Mouse (Mus musculus): ENCODE measurements at regions not wholly inside any gene's neighbourhood (a gene's known extent, or its start where the extent isn't known, plus 50 kb on each side); places are given as distances from the start of the nearest gene placed in this dataset.
A peak's percentile ranks its signal among the peaks of the same experiment; 100 is the strongest.

DNA sequence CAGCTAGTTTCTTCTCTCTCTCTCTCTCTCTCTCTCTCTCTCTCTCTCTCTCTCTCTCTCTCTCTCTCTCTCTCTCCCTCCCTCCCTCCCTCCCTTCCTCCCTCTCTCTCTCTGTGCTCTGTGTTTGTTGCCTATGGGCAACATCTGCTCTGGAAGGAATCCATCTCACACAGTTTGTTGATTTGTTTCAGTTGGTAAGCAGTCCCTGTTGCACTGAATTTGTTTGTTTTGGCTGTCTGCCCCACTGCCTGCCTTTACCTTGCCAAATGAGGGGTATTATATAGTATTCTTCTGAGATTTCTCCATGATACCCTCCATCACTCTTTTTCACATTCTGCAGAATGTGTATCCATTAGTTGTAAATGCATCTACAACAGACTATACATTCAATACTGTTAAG lies 401.8 kb downstream of the Rfpl4b start:
- ATAC-seq (ENCODE audit: low read depth) (no peak), DNase-seq (ENCODE audit: low spot score) (peak; percentile 78)
- Histone ChIP-seq H3K4me1 (ENCODE audit: control insufficient read depth, insufficient read depth, low read length) (no peaks in the 10 kb centered on the region), H3K4me2 (ENCODE audit: low read depth, low read length) (no peak overlapping the region), H3K27ac (replicated peaks; ENCODE audit: low read depth, low read length) (no peak overlapping the region; the same call in 1 of the 2 replicates), H3K9me3 (ENCODE audit: control insufficient read depth, low read length) (no peaks in the 10 kb centered on the region), H3K9ac (ENCODE audit: low read depth, low read length) (no peak overlapping the region), H3K4me3 (ENCODE audit: low read depth, low read length) (no peak overlapping the region), H3K36me3 (ENCODE audit: control insufficient read depth, insufficient read depth, low read length) (no peaks in the 10 kb centered on the region), H3K27me3 (replicated peaks; ENCODE audit: control insufficient read depth, insufficient read depth, low read length) (no peaks in the 10 kb centered on the region)

DNA sequence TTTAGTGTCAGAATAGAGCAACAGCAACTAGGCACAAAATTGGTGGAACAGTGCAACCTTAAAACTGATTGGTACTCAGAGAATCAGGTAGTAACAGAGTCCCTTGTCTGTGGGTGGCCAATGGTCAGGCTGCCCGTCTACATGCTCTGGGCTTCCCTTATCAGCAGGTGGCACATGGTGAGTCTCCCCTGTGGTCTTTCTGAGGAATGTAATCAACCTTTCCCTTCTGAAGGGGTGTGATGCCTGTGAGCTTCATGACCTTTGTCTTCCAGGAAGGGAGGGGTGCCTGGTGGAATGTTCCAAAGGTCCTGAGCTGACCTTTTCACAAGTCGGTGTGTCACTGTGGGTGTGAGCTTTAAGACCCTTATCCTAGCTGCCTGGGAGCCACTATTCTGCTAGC lies 438.4 kb downstream of the Rfpl4b start:
- H3K27ac ChIP-seq (replicated peaks; ENCODE audit: low read depth, low read length): no peak overlapping the region
- no peaks in the 10 kb centered on the region for H3K9me3 ChIP-seq (ENCODE audit: control insufficient read depth, low read length)
- no peaks in the 10 kb centered on the region for H3K27me3 ChIP-seq (replicated peaks; ENCODE audit: control insufficient read depth, insufficient read depth, low read length)
- WGBS: 48% methylated on average over 2 of the region's 2 CpGs
- H3K4me2 ChIP-seq (ENCODE audit: low read depth, low read length): no peak overlapping the region
- ATAC-seq (ENCODE audit: low read depth) (no peak), DNase-seq (ENCODE audit: low spot score) (no peak)
- H3K36me3 ChIP-seq (ENCODE audit: control insufficient read depth, insufficient read depth, low read length): no peaks in the 10 kb centered on the region
- no peak overlapping the region for H3K4me3 ChIP-seq (ENCODE audit: low read depth, low read length)
- H3K9ac ChIP-seq (ENCODE audit: low read depth, low read length): no peak overlapping the region
- H3K4me1 ChIP-seq (ENCODE audit: control insufficient read depth, insufficient read depth, low read length): no peaks in the 10 kb centered on the region

DNA sequence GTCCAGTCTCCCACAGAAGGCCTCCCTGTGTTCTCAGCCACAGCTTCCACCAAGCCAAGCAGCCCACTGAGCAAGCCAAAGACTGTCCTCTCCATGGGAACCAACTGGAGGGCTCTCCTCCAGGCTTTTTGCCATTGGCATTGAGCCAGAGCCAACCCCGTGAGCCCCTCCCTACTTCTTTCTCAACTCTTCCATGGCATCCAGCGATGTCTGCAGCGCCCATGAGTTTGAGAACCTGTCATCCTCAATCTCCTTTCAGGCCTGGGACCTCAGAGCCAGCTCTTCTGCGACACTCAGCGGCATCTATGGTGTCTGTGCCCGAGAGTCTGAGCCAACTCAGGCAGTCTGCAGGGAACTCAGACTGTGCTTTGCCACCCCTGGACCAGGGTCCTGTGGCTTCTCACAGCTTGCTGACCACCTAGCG lies 439.7 kb downstream of the Rfpl4b start:
- Histone ChIP-seq H3K9ac (ENCODE audit: low read depth, low read length) (no peak overlapping the region), H3K4me1 (ENCODE audit: control insufficient read depth, insufficient read depth, low read length) (no peaks in the 10 kb centered on the region), H3K9me3 (ENCODE audit: control insufficient read depth, low read length) (no peaks in the 10 kb centered on the region), H3K36me3 (ENCODE audit: control insufficient read depth, insufficient read depth, low read length) (no peaks in the 10 kb centered on the region), H3K27ac (replicated peaks; ENCODE audit: low read depth, low read length) (no peak overlapping the region), H3K4me3 (ENCODE audit: low read depth, low read length) (no peak overlapping the region), H3K4me2 (ENCODE audit: low read depth, low read length) (no peak overlapping the region), H3K27me3 (replicated peaks; ENCODE audit: control insufficient read depth, insufficient read depth, low read length) (no peaks in the 10 kb centered on the region)
- WGBS: 86% methylated on average over 7 of the region's 7 CpGs
- DNase-seq (ENCODE audit: low spot score) (no peak), ATAC-seq (ENCODE audit: low read depth) (no peak)

DNA sequence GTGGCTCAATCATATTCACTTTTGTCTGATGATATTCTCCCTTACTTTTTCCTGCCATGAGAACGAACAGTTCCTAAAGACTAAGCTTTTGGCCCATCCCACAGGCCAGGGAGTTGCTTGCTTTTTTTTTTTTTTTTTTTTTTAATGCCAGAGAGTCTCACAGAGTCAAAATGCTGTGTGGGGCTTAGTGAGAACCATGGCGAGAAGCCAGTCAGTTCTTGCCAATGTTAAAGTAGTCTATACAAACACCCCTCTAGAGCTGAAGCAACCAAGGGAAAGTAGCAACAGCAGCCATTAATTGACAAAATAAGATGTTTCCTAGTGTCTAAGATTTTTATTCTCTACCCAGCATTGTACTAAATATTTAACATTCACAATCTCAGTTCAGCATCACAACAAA lies 441.2 kb downstream of the Rfpl4b start:
- H3K27ac ChIP-seq (replicated peaks; ENCODE audit: low read depth, low read length): no peak overlapping the region

DNA sequence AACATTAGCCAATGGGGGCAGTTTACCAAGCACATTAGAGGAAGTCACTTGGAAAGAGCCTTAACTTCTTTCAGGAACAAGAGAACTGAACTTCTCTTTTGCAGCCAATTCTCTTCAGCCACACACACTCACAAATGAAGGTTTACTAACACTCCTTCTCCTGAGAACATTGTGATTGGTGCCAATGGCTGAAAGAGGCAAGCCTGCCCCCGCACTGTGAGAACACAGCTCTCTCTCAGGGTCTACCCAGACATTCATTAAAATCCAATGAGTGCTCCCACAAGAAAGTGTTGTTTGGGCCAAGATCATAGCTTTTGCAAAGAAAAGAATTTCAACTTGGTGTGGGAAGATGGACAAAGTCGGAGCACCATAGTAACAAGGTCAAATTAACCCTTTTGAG lies 454.8 kb downstream of the Rfpl4b start:
- ATAC-seq (ENCODE audit: low read depth) (no peak), DNase-seq (ENCODE audit: low spot score) (no peak)
- Histone ChIP-seq H3K9ac (ENCODE audit: low read depth, low read length) (no peak overlapping the region), H3K9me3 (ENCODE audit: control insufficient read depth, low read length) (no peaks in the 10 kb centered on the region), H3K36me3 (ENCODE audit: control insufficient read depth, insufficient read depth, low read length) (no peaks in the 10 kb centered on the region), H3K27ac (replicated peaks; ENCODE audit: low read depth, low read length) (no peak overlapping the region), H3K4me2 (ENCODE audit: low read depth, low read length) (no peak overlapping the region), H3K4me3 (ENCODE audit: low read depth, low read length) (no peak overlapping the region), H3K27me3 (replicated peaks; ENCODE audit: control insufficient read depth, insufficient read depth, low read length) (no peaks in the 10 kb centered on the region), H3K4me1 (ENCODE audit: control insufficient read depth, insufficient read depth, low read length) (no peaks in the 10 kb centered on the region)
- 93% methylated on average over 2 of the region's 2 CpGs for WGBS

More for the DNA sequence above, 441.2 kb downstream of the Rfpl4b start:
- no peak overlapping the region for H3K9ac ChIP-seq (ENCODE audit: low read depth, low read length)
- no peak overlapping the region for H3K4me3 ChIP-seq (ENCODE audit: low read depth, low read length)
- H3K36me3 ChIP-seq (ENCODE audit: control insufficient read depth, insufficient read depth, low read length): no peaks in the 10 kb centered on the region
- no peaks in the 10 kb centered on the region for H3K27me3 ChIP-seq (replicated peaks; ENCODE audit: control insufficient read depth, insufficient read depth, low read length)
- WGBS: 73% methylated on average over 2 of the region's 2 CpGs
- H3K9me3 ChIP-seq (ENCODE audit: control insufficient read depth, low read length): no peaks in the 10 kb centered on the region
- H3K4me1 ChIP-seq (ENCODE audit: control insufficient read depth, insufficient read depth, low read length): no peaks in the 10 kb centered on the region
- ATAC-seq (ENCODE audit: low read depth): no peak
- DNase-seq (ENCODE audit: low spot score): no peak
- no peak overlapping the region for H3K4me2 ChIP-seq (ENCODE audit: low read depth, low read length)

DNA sequence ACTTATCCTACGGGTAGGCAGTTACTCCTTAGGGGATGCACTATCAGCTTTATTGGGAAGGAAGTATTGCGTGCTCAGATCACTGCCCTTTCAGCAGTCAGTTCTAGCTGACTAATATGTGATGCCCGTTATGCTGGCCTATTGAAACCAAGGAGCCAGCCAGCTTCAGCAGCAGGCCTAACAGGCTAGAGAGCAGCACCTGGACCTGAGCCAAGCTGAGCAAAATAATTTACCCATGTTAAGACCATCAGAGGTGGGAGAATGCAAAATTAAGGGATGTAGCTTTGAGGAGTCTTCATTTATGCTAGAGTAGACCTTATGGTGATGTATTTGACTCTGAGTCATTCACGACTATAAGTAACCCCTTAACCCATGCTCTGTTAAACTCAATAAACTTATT lies 456.7 kb downstream of the Rfpl4b start:
- H3K27me3 ChIP-seq (replicated peaks; ENCODE audit: control insufficient read depth, insufficient read depth, low read length): no peaks in the 10 kb centered on the region

DNA sequence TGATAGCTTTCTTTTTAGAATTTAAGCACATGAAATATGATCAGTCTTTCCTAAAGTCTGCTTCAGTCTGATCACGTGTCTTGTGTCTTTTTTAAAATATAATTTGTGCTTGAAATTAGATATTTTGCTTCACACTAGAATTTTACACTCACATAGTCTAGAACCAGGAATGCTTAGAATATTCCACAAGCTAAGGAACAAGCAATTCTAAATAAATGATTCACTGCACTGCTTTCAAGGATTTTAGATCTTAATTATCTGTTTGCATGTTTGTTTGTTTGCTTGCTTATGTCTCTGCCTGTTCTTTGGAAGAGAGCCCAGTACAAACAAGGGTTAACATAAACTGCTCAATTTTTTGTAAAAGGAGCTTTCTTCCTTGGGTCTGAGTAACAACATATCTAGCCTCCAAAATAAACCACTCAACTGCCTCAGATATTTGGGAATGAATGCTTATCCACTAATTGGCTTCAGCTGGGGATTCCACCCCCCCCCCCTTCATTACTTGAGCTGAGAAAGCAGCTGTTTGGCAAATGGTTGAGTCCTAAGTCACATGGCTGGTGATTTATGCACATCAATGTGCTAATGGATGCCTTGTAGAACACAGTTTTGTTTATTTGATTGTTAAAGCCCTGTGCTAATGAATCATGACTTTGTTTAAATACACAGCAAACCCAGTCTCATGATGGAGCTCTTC lies 463.9 kb downstream of the Rfpl4b start:
- WGBS: 34% methylated on average over 1 of the region's 1 CpGs
- H3K27me3 ChIP-seq (replicated peaks; ENCODE audit: control insufficient read depth, insufficient read depth, low read length): no peaks in the 10 kb centered on the region
- DNase-seq (ENCODE audit: low spot score) (peak; percentile 87), ATAC-seq (ENCODE audit: low read depth) (no peak; the same call in 1 of the 2 replicates)
- no peak overlapping the region for H3K4me2 ChIP-seq (ENCODE audit: low read depth, low read length)
- H3K4me1 ChIP-seq (ENCODE audit: control insufficient read depth, insufficient read depth, low read length): peaks cover 12% of the 10 kb centered on the region
- no peak overlapping the region for H3K4me3 ChIP-seq (ENCODE audit: low read depth, low read length)
- no peak overlapping the region for H3K9ac ChIP-seq (ENCODE audit: low read depth, low read length)
- H3K36me3 ChIP-seq (ENCODE audit: control insufficient read depth, insufficient read depth, low read length): no peaks in the 10 kb centered on the region
- H3K9me3 ChIP-seq (ENCODE audit: control insufficient read depth, low read length): no peaks in the 10 kb centered on the region
- peak overlapping the region; percentile 28; the same call in 1 of the 2 replicates for H3K27ac ChIP-seq (replicated peaks; ENCODE audit: low read depth, low read length)

More for the DNA sequence above, 456.7 kb downstream of the Rfpl4b start:
- Histone ChIP-seq H3K4me2 (ENCODE audit: low read depth, low read length) (no peak overlapping the region), H3K9ac (ENCODE audit: low read depth, low read length) (no peak overlapping the region), H3K9me3 (ENCODE audit: control insufficient read depth, low read length) (no peaks in the 10 kb centered on the region), H3K36me3 (ENCODE audit: control insufficient read depth, insufficient read depth, low read length) (no peaks in the 10 kb centered on the region), H3K27ac (replicated peaks; ENCODE audit: low read depth, low read length) (no peak overlapping the region), H3K4me1 (ENCODE audit: control insufficient read depth, insufficient read depth, low read length) (no peaks in the 10 kb centered on the region), H3K4me3 (ENCODE audit: low read depth, low read length) (no peak overlapping the region)
- ATAC-seq (ENCODE audit: low read depth): no peak
- DNase-seq (ENCODE audit: low spot score): no peak
- 79% methylated on average over 4 of the region's 4 CpGs for WGBS

DNA sequence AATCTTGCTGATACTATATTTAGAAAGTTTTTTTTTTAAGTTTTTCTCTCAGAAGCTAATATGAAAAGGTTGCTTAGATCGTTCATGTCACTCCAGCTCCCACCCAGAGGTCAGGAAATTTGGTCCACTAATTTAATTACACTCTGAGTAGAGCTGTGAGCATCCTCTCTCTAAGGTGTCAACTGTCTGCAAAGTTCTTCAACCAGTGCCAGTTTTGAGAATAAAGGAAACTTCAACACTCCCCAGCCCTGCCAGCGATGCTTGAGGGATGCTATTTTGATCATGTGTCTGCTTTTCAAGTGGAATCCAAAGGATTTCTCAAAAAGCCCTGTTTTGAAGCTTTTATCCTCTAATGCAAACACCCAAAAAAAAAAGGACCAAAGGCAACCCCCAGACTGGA lies 467.6 kb downstream of the Rfpl4b start:
- Histone ChIP-seq H3K27ac (replicated peaks; ENCODE audit: low read depth, low read length) (no peak overlapping the region), H3K27me3 (replicated peaks; ENCODE audit: control insufficient read depth, insufficient read depth, low read length) (no peaks in the 10 kb centered on the region), H3K9ac (ENCODE audit: low read depth, low read length) (no peak overlapping the region), H3K36me3 (ENCODE audit: control insufficient read depth, insufficient read depth, low read length) (no peaks in the 10 kb centered on the region), H3K4me2 (ENCODE audit: low read depth, low read length) (no peak overlapping the region), H3K4me1 (ENCODE audit: control insufficient read depth, insufficient read depth, low read length) (peaks cover 12% of the 10 kb centered on the region), H3K4me3 (ENCODE audit: low read depth, low read length) (no peak overlapping the region), H3K9me3 (ENCODE audit: control insufficient read depth, low read length) (no peaks in the 10 kb centered on the region)
- ATAC-seq (ENCODE audit: low read depth): no peak
- WGBS: 47% methylated on average over 2 of the region's 2 CpGs
- no peak for DNase-seq (ENCODE audit: low spot score)

DNA sequence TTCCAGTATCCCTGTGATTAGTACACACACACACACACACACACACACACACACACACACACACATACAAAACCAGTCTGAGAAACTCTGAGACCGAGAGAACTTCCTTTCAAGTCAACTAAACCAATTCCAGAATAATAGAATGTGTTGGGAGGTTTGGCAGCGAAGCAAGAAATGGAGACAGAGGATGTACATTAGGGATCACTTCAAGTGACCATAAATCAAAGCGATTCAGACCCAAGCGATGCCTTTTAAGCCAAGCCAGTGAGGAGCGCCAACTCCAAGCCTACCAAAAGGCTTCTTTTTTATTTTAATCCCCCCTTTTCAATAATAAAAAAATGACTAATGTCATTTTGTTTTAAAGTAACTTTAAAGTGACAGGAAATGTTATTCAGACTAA lies 468.1 kb downstream of the Rfpl4b start:
- ATAC-seq (ENCODE audit: low read depth) (no peak), DNase-seq (ENCODE audit: low spot score) (peak; percentile 10)
- H3K9me3 ChIP-seq (ENCODE audit: control insufficient read depth, low read length): no peaks in the 10 kb centered on the region
- no peaks in the 10 kb centered on the region for H3K36me3 ChIP-seq (ENCODE audit: control insufficient read depth, insufficient read depth, low read length)
- H3K9ac ChIP-seq (ENCODE audit: low read depth, low read length): no peak overlapping the region
- WGBS: 76% methylated on average over 5 of the region's 5 CpGs
- H3K27me3 ChIP-seq (replicated peaks; ENCODE audit: control insufficient read depth, insufficient read depth, low read length): no peaks in the 10 kb centered on the region
- no peak overlapping the region for H3K4me3 ChIP-seq (ENCODE audit: low read depth, low read length)
- H3K4me1 ChIP-seq (ENCODE audit: control insufficient read depth, insufficient read depth, low read length): peaks cover 12% of the 10 kb centered on the region
- no peak overlapping the region for H3K4me2 ChIP-seq (ENCODE audit: low read depth, low read length)
- H3K27ac ChIP-seq (replicated peaks; ENCODE audit: low read depth, low read length): no peak overlapping the region

Measured in embryonic facial prominence, embryonic 14.5 days (tissue).